Mouse (Mus musculus) neural tube, postnatal 0 days (tissue): ENCODE measurements around the gene Gm17651. TPM values are rescaled to one million over a fixed set of nuclear protein-coding genes. Genes with fewer than 3 reads are reported as not detected.

Source experiments
- microRNA-seq: library from miRNA; unstranded; fragments of <30 nt; microRNA quantifications from one replicate; pipeline ENCODE4, GENCODE M21; 2016
- polyA plus RNA-seq: library from polyadenylated mRNA; unstranded; fragments of >200 nt; fragmentation: Nextera tagmentation; extraction: Ambion mirVana; gene quantifications from 2 replicates; pipeline ENCODE4 v1.2.1, GENCODE M21; 2015

Gm17651 gene
- polyA plus RNA-seq: not detected in 2 replicates

GRCm38 (mm10) chr3:97674644-97675110 is at the start of gene Gm17651:
Gene Gm17651 (minus strand): TSS chr3:97674694.

GRCm38 (mm10) chr3:97657655-97658411 is 16.7 kb downstream of the Gm17651 start, which contains the start of gene Prkab2:
Gene Prkab2 (plus strand): TSS chr3:97658193.

GRCm38 (mm10) chr3:97628391-97629001 is 46.0 kb downstream of the Gm17651 start, which contains the start of gene Fmo5:
Gene Fmo5 (plus strand): TSS chr3:97628804.

Small RNAs within 50 kb of the gene (microRNA-seq; reads per million reads assigned to microRNA genes)
- not detected for gene Mir7225

Other genes with a start within 250 kb of the Gm17651 start
- gene Chd1l, start 64.5 kb downstream of the Gm17651 start, polyA plus RNA-seq: 6.2 and 6.6 TPM in 2 replicates
- gene Fmo5, start 45.9 kb downstream of the Gm17651 start, polyA plus RNA-seq: 1.0 and 1.5 TPM in 2 replicates
- gene Prkab2, start 16.5 kb downstream of the Gm17651 start, polyA plus RNA-seq: 13.8 and 16.6 TPM in 2 replicates
- gene Pde4dip, start 214.0 kb upstream of the Gm17651 start, polyA plus RNA-seq: 46.2 and 56.5 TPM in 2 replicates
- 80.9 and 85.7 TPM in 2 replicates for gene Sec22b, start 226.5 kb upstream of the Gm17651 start, polyA plus RNA-seq